ENCODE assay signal across 15 mouse cellular contexts in the genomic region with DNA sequence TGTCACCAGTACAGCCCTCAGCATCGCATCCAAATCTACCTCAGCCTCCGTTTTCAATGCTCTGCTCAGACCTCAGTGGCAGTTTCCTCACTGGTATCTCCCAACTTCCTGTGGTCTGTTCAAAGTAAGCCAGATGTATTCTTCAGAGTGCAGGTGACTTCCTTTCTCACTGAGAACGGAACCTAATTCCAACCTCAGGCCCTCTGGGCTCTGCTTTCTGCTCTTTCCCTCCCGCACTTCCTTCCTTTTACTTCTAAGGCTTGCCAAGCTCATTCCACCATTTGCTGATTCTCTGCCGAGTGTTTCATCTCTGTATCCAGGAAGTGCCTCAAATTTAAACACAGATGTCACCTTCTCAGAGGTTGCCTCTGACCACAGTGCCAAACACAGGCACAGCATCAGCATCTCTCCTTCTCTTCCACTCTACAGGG. TPM values are rescaled to one million over a fixed set of nuclear protein-coding genes. Genes with fewer than 3 reads are reported as not detected.
DNase-seq lines count a peak whose midpoint lies in the region; ATAC-seq and TF ChIP-seq lines count a peak whose summit lies in the region.
"Had no signal": no experiment of that assay in that cellular context is flagged by ENCODE, and none has a peak within 500 bp of the region (broad histone marks: within the 10 kb centered on the region; RNA-seq: fewer than 3 reads in every experiment).

No protein-coding gene starts in this region.

- H3K27me3 ChIP-seq in lung, postnatal 0 days (replicated peaks; ENCODE audit: insufficient read depth, low read length): no peaks in the 10 kb centered on the region
- H3K27me3 ChIP-seq: lung, embryonic 15.5 days had no signal

- no peak overlapping the region for H3K9ac ChIP-seq in lung, postnatal 0 days (replicated peaks; ENCODE audit: low read depth)
- H3K9ac ChIP-seq: lung, embryonic 15.5 days had no signal

- H3K27ac ChIP-seq in lung, postnatal 0 days (ENCODE audit: low read length): no peak overlapping the region
- H3K27ac ChIP-seq: lung, embryonic 15.5 days had no signal

- no peak overlapping the region for H3K4me3 ChIP-seq in lung, postnatal 0 days (ENCODE audit: low read depth, low read length)
- H3K4me3 ChIP-seq: erythroblast, embryonic 14.5 days; lung, embryonic 15.5 days had no signal

- TF ChIP-seq CTCF in lung, postnatal 0 days (IDR thresholded peaks at IDR 0.05): no peak

- peaks cover 30% of the 10 kb centered on the region for H3K4me1 ChIP-seq in lung, postnatal 0 days (ENCODE audit: insufficient read depth, low read depth, low read length)

- ATAC-seq in lung, postnatal 0 days: no peak
- ATAC-seq in activated CD4-positive, CD25-positive, alpha-beta regulatory T cell, adult 4 months: peak; percentile 86
- ATAC-seq in megakaryocyte progenitor cell, adult 5-6 weeks (replicated peaks; ENCODE audit: poor library complexity): peak; percentile 9
- ATAC-seq: midbrain, embryonic 16.5 days had no signal

- no peaks in the 10 kb centered on the region for H3K9me3 ChIP-seq in lung, postnatal 0 days (ENCODE audit: low read length)
- H3K9me3 ChIP-seq: lung, embryonic 15.5 days had no signal

- DNase-seq in lung, postnatal 0 days (ENCODE audit: low spot score): peak; percentile 11
- DNase-seq in lung, postnatal 10 days: no peak
- DNase-seq in thymus, postnatal 36 days: peak; percentile 63 to 77
- no peak for DNase-seq in ovary, adult 18-20 months (ENCODE audit: low spot score)
- no peak for DNase-seq in cerebellum, adult 11-12 months
- no peak for DNase-seq in gastrocnemius, postnatal 4 days (ENCODE audit: low spot score in 2 of 2)
- DNase-seq: adrenal gland, postnatal 10 days; heart, postnatal 14 days; left cerebral cortex, postnatal 4 days; right cerebral cortex, postnatal 25 days had no signal

- 37% methylated on average over 5 of the region's 5 CpGs for WGBS in lung, postnatal 0 days

- no peak for TF ChIP-seq EP300 in lung, postnatal 0 days (IDR thresholded peaks at IDR 0.05)

- no peak overlapping the region for H3K4me2 ChIP-seq in lung, postnatal 0 days (replicated peaks; ENCODE audit: low read depth, low read length)
- H3K4me2 ChIP-seq: lung, embryonic 15.5 days had no signal

- no peaks in the 10 kb centered on the region for H3K36me3 ChIP-seq in lung, postnatal 0 days (ENCODE audit: insufficient read depth, low read length)
- H3K36me3 ChIP-seq: lung, embryonic 15.5 days had no signal

RNA-seq across cellular contexts. Expression of gene Tbcel, which starts 41.9 kb away (rescaled TPM):
- 7.9 and 9.0 TPM in 2 replicates for polyA plus RNA-seq in lung, postnatal 0 days (2015; fragmentation: Nextera tagmentation; extraction: Ambion mirVana)
- 1 to 10 TPM; 7.5 to 8.2 TPM for polyA plus RNA-seq in activated CD4-positive, CD25-positive, alpha-beta regulatory T cell, adult 4 months (2017; shearing (Covaris generic))
- total RNA-seq in megakaryocyte progenitor cell, adult 5-6 weeks (2015): 10.6 and 11.2 TPM in 2 replicates
- total RNA-seq in megakaryocyte progenitor cell, adult 5-6 weeks (2017): 10.9 and 12.2 TPM in 2 replicates
- total RNA-seq in gastrocnemius, postnatal 4 days (2021): 10 to 100 TPM; 23.2 to 26.4 TPM

Comparison
In these comparisons a context has a peak if more than half of its experiments do, and no peak if none do; other contexts are left out.
1. DNase-seq: peak in lung, postnatal 0 days (single experiment) and thymus, postnatal 36 days (2 of 2); none in lung, postnatal 10 days (single experiment), ovary, adult 18-20 months (single experiment), cerebellum, adult 11-12 months (single experiment) and gastrocnemius, postnatal 4 days (0 of 2).